Mouse (Mus musculus) kidney, embryonic 14.5 days (tissue): ENCODE measurements around the gene Vcp. TPM values are rescaled to one million over a fixed set of nuclear protein-coding genes. Genes with fewer than 3 reads are reported as not detected.

Experiments
- ATAC-seq: fragments of 200-750 bp; cut with Nextera tagmentation; 2 replicates; pipeline ENCODE4 v1.8.0; 2017; ENCODE audit warnings: moderate number of reproducible peaks, mild to moderate bottlenecking, moderate TSS enrichment, moderate library complexity; ENCODE audit not compliant: low FRiP score, low TSS enrichment
- H3K27ac ChIP-seq: fragments of 300-500 bp; sonication (generic); 2 replicates; pipeline ENCODE4 v1.5.1; 2014; ENCODE audit warnings: low read depth, mild to moderate bottlenecking, low read length, moderate library complexity, mixed read lengths
- H3K27me3 ChIP-seq: fragments of 300-500 bp; sonication (generic); 2 replicates; pipeline ENCODE4 v1.6.1; 2014; ENCODE audit warnings: mild to moderate bottlenecking, low read length; ENCODE audit not compliant: control insufficient read depth, insufficient read depth
- H3K36me3 ChIP-seq: fragments of 300-500 bp; sonication (generic); 2 replicates; pipeline ENCODE4 v1.6.1; 2014; ENCODE audit warnings: low read length, mixed read lengths; ENCODE audit not compliant: control insufficient read depth, insufficient read depth
- H3K4me1 ChIP-seq: fragments of 300-500 bp; sonication (generic); 2 replicates; pipeline ENCODE4 v1.6.1; 2014; ENCODE audit warnings: low read length, mixed read lengths; ENCODE audit not compliant: control insufficient read depth, insufficient read depth
- H3K4me2 ChIP-seq: fragments of 300-500 bp; sonication (generic); replicated peaks from 2 replicates; pipeline ENCODE4 v1.6.1; 2014; ENCODE audit warnings: low read depth, mild to moderate bottlenecking, low read length
- H3K4me3 ChIP-seq: fragments of 300-500 bp; sonication (generic); 2 replicates; pipeline ENCODE4 v1.5.1; 2014; ENCODE audit warnings: mild to moderate bottlenecking, low read length
- H3K9ac ChIP-seq: fragments of 300-500 bp; sonication (generic); 2 replicates; pipeline ENCODE4 v1.6.1; 2014; ENCODE audit warnings: low read depth, mild to moderate bottlenecking, low read length, moderate library complexity
- H3K9me3 ChIP-seq: fragments of 300-500 bp; sonication (generic); 2 replicates; pipeline ENCODE4 v1.6.1; 2016; ENCODE audit warnings: low read length; ENCODE audit not compliant: control insufficient read depth
- WGBS: fragments of 180-500 bp; shearing (Covaris S2); extraction: QIAGEN DNeasy Blood & Tissue Kit; methylation state at CpG from one replicate; pipeline ENCODE4 v1.1.7; 2014; 5-methylcytosine and 5-hydroxymethylcytosine counted together
- polyA plus RNA-seq: library from polyadenylated mRNA; unstranded; fragments of >200 nt; fragmentation: Nextera tagmentation; extraction: Ambion mirVana; gene quantifications from 2 replicates; pipeline ENCODE4 v1.2.1, GENCODE M21; 2014

Vcp gene
- polyA plus RNA-seq, 1 experiment from 2014 or later: 554 TPM

GRCm38 (mm10) chr4:43040114-43040572 is 39.8 kb upstream of the Vcp start:
- 1% methylated on average over 23 of the region's 25 CpGs for WGBS
- ATAC-seq: peak; percentile 97

GRCm38 (mm10) chr4:43039609-43040008 is 39.3 kb upstream of the Vcp start:
- H3K4me3 ChIP-seq: peak overlapping the region; percentile 69
- no peaks in the 10 kb centered on the region for H3K27me3 ChIP-seq
- H3K9ac ChIP-seq: peak overlapping the region; percentile 74
- WGBS: 0% methylated on average over 11 of the region's 11 CpGs
- H3K27ac ChIP-seq: peak overlapping the region; percentile 55
- peak overlapping the region; percentile 80 for H3K4me2 ChIP-seq
- peaks cover 16% of the 10 kb centered on the region for H3K4me1 ChIP-seq
- ATAC-seq: no peak
- H3K36me3 ChIP-seq: peaks cover 7% of the 10 kb centered on the region; the same call in 1 of the 2 replicates
- no peaks in the 10 kb centered on the region for H3K9me3 ChIP-seq

More at GRCm38 (mm10) chr4:43040114-43040572, 39.8 kb upstream of the Vcp start:
- peak overlapping the region; percentile 74 for H3K9ac ChIP-seq
- no peaks in the 10 kb centered on the region for H3K27me3 ChIP-seq
- H3K36me3 ChIP-seq: peaks cover 6% of the 10 kb centered on the region; the same call in 1 of the 2 replicates
- H3K27ac ChIP-seq: peak overlapping the region; percentile 55
- peak overlapping the region; percentile 69 for H3K4me3 ChIP-seq
- H3K4me2 ChIP-seq: peak overlapping the region; percentile 80
- no peaks in the 10 kb centered on the region for H3K9me3 ChIP-seq
- peaks cover 22% of the 10 kb centered on the region for H3K4me1 ChIP-seq

GRCm38 (mm10) chr4:43038567-43039495 is 38.5 kb upstream of the Vcp start:
- H3K27ac ChIP-seq: peak overlapping the region; percentile 55; the same call in 1 of the 2 replicates

GRCm38 (mm10) chr4:43037860-43038566 is 37.7 kb upstream of the Vcp start:
- Histone ChIP-seq H3K27ac (no peak overlapping the region), H3K27me3 (no peaks in the 10 kb centered on the region), H3K4me1 (0 out of 2 replicates have a peak, but pooled peaks cover 7% of the 10 kb centered on the region), H3K9ac (no peak overlapping the region), H3K4me2 (no peak overlapping the region), H3K36me3 (peaks cover 17% of the 10 kb centered on the region; the same call in 1 of the 2 replicates), H3K9me3 (no peaks in the 10 kb centered on the region), H3K4me3 (no peak overlapping the region; the same call in 1 of the 2 replicates)
- 69% methylated on average over 4 of the region's 4 CpGs for WGBS
- ATAC-seq: no peak

More at GRCm38 (mm10) chr4:43038567-43039495, 38.5 kb upstream of the Vcp start:
- H3K4me2 ChIP-seq: peak overlapping the region; percentile 80
- WGBS: 52% methylated on average over 15 of the region's 15 CpGs
- peak overlapping the region; percentile 74 for H3K9ac ChIP-seq
- peaks cover 9% of the 10 kb centered on the region; the same call in 1 of the 2 replicates for H3K4me1 ChIP-seq
- no peaks in the 10 kb centered on the region for H3K9me3 ChIP-seq
- no peaks in the 10 kb centered on the region for H3K27me3 ChIP-seq
- peak overlapping the region; percentile 69 for H3K4me3 ChIP-seq
- ATAC-seq: no peak
- H3K36me3 ChIP-seq: peaks cover 11% of the 10 kb centered on the region; the same call in 1 of the 2 replicates

- Histone ChIP-seq H3K9ac (no peak overlapping the region), H3K4me3 (no peak overlapping the region), H3K4me2 (no peak overlapping the region), H3K4me1 (0 out of 2 replicates have a peak, but pooled peaks cover 9% of the 10 kb centered on the region), H3K36me3 (peaks cover 17% of the 10 kb centered on the region; the same call in 1 of the 2 replicates), H3K27ac (no peak overlapping the region), H3K27me3 (no peaks in the 10 kb centered on the region), H3K9me3 (no peaks in the 10 kb centered on the region)
- ATAC-seq: no peak
- 86% methylated on average over 10 of the region's 10 CpGs for WGBS
Measured at GRCm38 (mm10) chr4:43036356-43036755, 36.0 kb upstream of the Vcp start.

- 0 out of 2 replicates have a peak, but pooled peaks cover 9% of the 10 kb centered on the region for H3K4me1 ChIP-seq
- no peak for ATAC-seq
- no peak overlapping the region for H3K27ac ChIP-seq
- H3K9ac ChIP-seq: no peak overlapping the region
- WGBS: 88% methylated on average over 6 of the region's 6 CpGs
- H3K4me2 ChIP-seq: no peak overlapping the region
- H3K27me3 ChIP-seq: no peaks in the 10 kb centered on the region
- H3K9me3 ChIP-seq: no peaks in the 10 kb centered on the region
- H3K36me3 ChIP-seq: peaks cover 17% of the 10 kb centered on the region; the same call in 1 of the 2 replicates
- H3K4me3 ChIP-seq: no peak overlapping the region
Measured at GRCm38 (mm10) chr4:43035851-43036250, 35.5 kb upstream of the Vcp start.

- Histone ChIP-seq H3K9me3 (no peaks in the 10 kb centered on the region), H3K4me1 (peaks cover 11% of the 10 kb centered on the region), H3K36me3 (peaks cover 34% of the 10 kb centered on the region), H3K9ac (no peak overlapping the region), H3K27ac (no peak overlapping the region), H3K4me3 (no peak overlapping the region), H3K27me3 (no peaks in the 10 kb centered on the region), H3K4me2 (no peak overlapping the region)
- no peak for ATAC-seq
- 86% methylated on average over 14 of the region's 14 CpGs for WGBS
Measured at GRCm38 (mm10) chr4:43033481-43033880, 33.2 kb upstream of the Vcp start.

- Histone ChIP-seq H3K27me3 (no peaks in the 10 kb centered on the region), H3K9ac (no peak overlapping the region), H3K4me2 (no peak overlapping the region), H3K9me3 (no peaks in the 10 kb centered on the region), H3K4me1 (peaks cover 11% of the 10 kb centered on the region), H3K27ac (no peak overlapping the region), H3K36me3 (peaks cover 44% of the 10 kb centered on the region), H3K4me3 (no peak overlapping the region)
- no peak for ATAC-seq
- 93% methylated on average over 1 of the region's 1 CpGs for WGBS
Measured at GRCm38 (mm10) chr4:43032501-43032900, 32.2 kb upstream of the Vcp start.
